Mouse (Mus musculus) brain, adult 2 months (tissue): Measurements from ENCODE around the gene Fez2.
A peak's percentile ranks its signal among the peaks of the same experiment; 100 is the strongest.

ENCODE experiments used
- DNase-seq: peaks from one replicate; pipeline ENCODE4 v3.0.0; 2011; ENCODE audit warnings: low read depth, low spot score

Fez2 gene

GRCm38 (mm10) chr17:78407581-78407980, 10.4 kb downstream of the Fez2 start:
- DNase-seq = no peak

- no peak for DNase-seq
These were observed 11.1 kb downstream of the Fez2 start for GRCm38 (mm10) chr17:78406854-78407253.

- DNase-seq = peak; percentile 98
These were observed 12.6 kb downstream of the Fez2 start for GRCm38 (mm10) chr17:78405336-78405735.

- no peak for DNase-seq
These were observed 14.1 kb downstream of the Fez2 start for GRCm38 (mm10) chr17:78403804-78404203.

- DNase-seq = no peak
These were observed 14.7 kb downstream of the Fez2 start for GRCm38 (mm10) chr17:78403229-78403628.

GRCm38 (mm10) chr17:78402174-78402573, 15.8 kb downstream of the Fez2 start:
- no peak for DNase-seq

GRCm38 (mm10) chr17:78401713-78402112, 16.2 kb downstream of the Fez2 start:
- DNase-seq = peak; percentile 81

GRCm38 (mm10) chr17:78401311-78401710, 16.6 kb downstream of the Fez2 start:
- DNase-seq = no peak

GRCm38 (mm10) chr17:78400130-78400840, 17.7 kb downstream of the Fez2 start:
- peak; percentile 88 for DNase-seq

GRCm38 (mm10) chr17:78392401-78393087, 25.4 kb downstream of the Fez2 start:
- DNase-seq = no peak

GRCm38 (mm10) chr17:78389573-78389972, 28.4 kb downstream of the Fez2 start:
- no peak for DNase-seq

GRCm38 (mm10) chr17:78388101-78388847, 29.7 kb downstream of the Fez2 start:
- no peak for DNase-seq

GRCm38 (mm10) chr17:78387665-78388064, 30.3 kb downstream of the Fez2 start:
- no peak for DNase-seq

- no peak for DNase-seq
These were observed 35.6 kb downstream of the Fez2 start for GRCm38 (mm10) chr17:78382321-78382720.

- DNase-seq = no peak
These were observed 38.2 kb downstream of the Fez2 start for GRCm38 (mm10) chr17:78379730-78380245.

- no peak for DNase-seq
These were observed 38.7 kb downstream of the Fez2 start for GRCm38 (mm10) chr17:78379079-78379729.

- no peak for DNase-seq
These were observed 41.4 kb downstream of the Fez2 start for GRCm38 (mm10) chr17:78376587-78376986.

- DNase-seq = no peak
These were observed 43.2 kb downstream of the Fez2 start for GRCm38 (mm10) chr17:78374756-78375155.

GRCm38 (mm10) chr17:78373849-78374248, 44.1 kb downstream of the Fez2 start:
- no peak for DNase-seq

GRCm38 (mm10) chr17:78373174-78373573, 44.8 kb downstream of the Fez2 start:
- no peak for DNase-seq

GRCm38 (mm10) chr17:78370445-78370844, 47.5 kb downstream of the Fez2 start:
- DNase-seq = peak; percentile 29

GRCm38 (mm10) chr17:78368481-78368880, 49.5 kb downstream of the Fez2 start:
- DNase-seq = no peak
